11 mouse cellular contexts compared by ENCODE assay signal in genomic region chr17:53846206-53846605, GRCm38 (mm10).
DNase-seq lines count a peak whose midpoint lies in the region.
"Had no signal": no experiment of that assay in that cellular context is flagged by ENCODE, and none has a peak within 500 bp of the region (broad histone marks: within the 10 kb centered on the region; RNA-seq: fewer than 3 reads in every experiment).

Gene Sult1c2, minus strand, starts transcription at chr17:53846339.

- peak; percentile 35 for DNase-seq in lung, postnatal 36 days
- no peak for DNase-seq in lung, postnatal 10 days
- peak; percentile 96 for DNase-seq in kidney, adult 9 months
- DNase-seq in kidney, postnatal 36 days: peak; percentile 79 to 91
- DNase-seq in right cerebral cortex, postnatal 25 days: no peak
- DNase-seq in testis, postnatal 10 days (ENCODE audit: low spot score): no peak
- no peak for DNase-seq in left cerebral cortex, adult 9 months (ENCODE audit: low spot score in 2 of 2)
- DNase-seq: B cell, adult 2 months; cerebellum, adult 2 months; gastrocnemius, adult 2 months; thymus, adult 18-20 months had no signal

Comparison
In these comparisons a context has a peak if more than half of its experiments do, and no peak if none do; other contexts are left out.
1. DNase-seq: peak in lung, postnatal 36 days (single experiment), kidney, adult 9 months (single experiment) and kidney, postnatal 36 days (2 of 2); none in lung, postnatal 10 days (single experiment), right cerebral cortex, postnatal 25 days (single experiment), testis, postnatal 10 days (single experiment) and left cerebral cortex, adult 9 months (0 of 2).